8 mouse cellular contexts compared by ENCODE assay signal in genomic region chr13:65242319-65242787, GRCm38 (mm10). TPM values are rescaled to one million over a fixed set of nuclear protein-coding genes. Genes with fewer than 3 reads are reported as not detected.
DNase-seq lines count a peak whose midpoint lies in the region; ATAC-seq and TF ChIP-seq lines count a peak whose summit lies in the region.
"Had no signal": no experiment of that assay in that cellular context is flagged by ENCODE, and none has a peak within 500 bp of the region (broad histone marks: within the 10 kb centered on the region; RNA-seq: fewer than 3 reads in every experiment).

No protein-coding gene starts in this region.

- H3K27ac ChIP-seq in lung, embryonic 15.5 days: no peak overlapping the region
- no peak overlapping the region for H3K27ac ChIP-seq in embryonic facial prominence, embryonic 15.5 days (replicated peaks)
- H3K27ac ChIP-seq in hindbrain, postnatal 0 days: no peak overlapping the region
- no peak overlapping the region for H3K27ac ChIP-seq in midbrain, postnatal 0 days (ENCODE audit: low read depth, low read length)

- DNase-seq in lung, adult 18-20 months: no peak
- no peak for DNase-seq in hindbrain, postnatal 0 days (ENCODE audit: low spot score)
- no peak for DNase-seq in midbrain, postnatal 0 days (ENCODE audit: low spot score)
- no peak for DNase-seq in urinary bladder, postnatal 4 days (ENCODE audit: low spot score in 2 of 2)
- DNase-seq in left cerebral cortex, adult 18-20 months (ENCODE audit: low spot score in 2 of 2): no peak

- WGBS in lung, embryonic 15.5 days: 28% methylated on average over 27 of the region's 27 CpGs
- 41% methylated on average over 27 of the region's 27 CpGs for WGBS in embryonic facial prominence, embryonic 15.5 days
- WGBS in hindbrain, postnatal 0 days: 47% methylated on average over 27 of the region's 27 CpGs
- 49% methylated on average over 27 of the region's 27 CpGs for WGBS in midbrain, postnatal 0 days

- H3K9me3 ChIP-seq in lung, embryonic 15.5 days: peaks cover 5% of the 10 kb centered on the region; the same call in 1 of the 2 replicates
- H3K9me3 ChIP-seq in embryonic facial prominence, embryonic 15.5 days (replicated peaks): peaks cover 9% of the 10 kb centered on the region
- no peaks in the 10 kb centered on the region; the same call in 1 of the 2 replicates for H3K9me3 ChIP-seq in hindbrain, postnatal 0 days (ENCODE audit: low read length)
- peaks cover 5% of the 10 kb centered on the region; the same call in 1 of the 2 replicates for H3K9me3 ChIP-seq in midbrain, postnatal 0 days (ENCODE audit: low read length)

- H3K4me2 ChIP-seq in lung, embryonic 15.5 days: peak overlapping the region; percentile 92
- peak overlapping the region; percentile 99 for H3K4me2 ChIP-seq in embryonic facial prominence, embryonic 15.5 days (replicated peaks)
- peak overlapping the region; percentile 89 for H3K4me2 ChIP-seq in hindbrain, postnatal 0 days (ENCODE audit: low read depth, low read length)
- peak overlapping the region; percentile 98 for H3K4me2 ChIP-seq in midbrain, postnatal 0 days (ENCODE audit: low read depth, low read length, poor library complexity, severe bottlenecking)

- no peaks in the 10 kb centered on the region for H3K27me3 ChIP-seq in lung, embryonic 15.5 days
- no peaks in the 10 kb centered on the region for H3K27me3 ChIP-seq in embryonic facial prominence, embryonic 15.5 days
- H3K27me3 ChIP-seq in hindbrain, postnatal 0 days (ENCODE audit: insufficient read depth, low read length): no peaks in the 10 kb centered on the region
- no peaks in the 10 kb centered on the region for H3K27me3 ChIP-seq in midbrain, postnatal 0 days (ENCODE audit: insufficient read depth, low read length)

- TF ChIP-seq CTCF in hindbrain, postnatal 0 days (IDR thresholded peaks at IDR 0.05; ENCODE audit: low read depth): no peak
- no peak for TF ChIP-seq CTCF in midbrain, postnatal 0 days (IDR thresholded peaks at IDR 0.05)

- peak overlapping the region; percentile 89 for H3K4me3 ChIP-seq in lung, embryonic 15.5 days
- peak overlapping the region; percentile 84 for H3K4me3 ChIP-seq in embryonic facial prominence, embryonic 15.5 days (replicated peaks)
- H3K4me3 ChIP-seq in hindbrain, postnatal 0 days (ENCODE audit: low read length): peak overlapping the region; percentile 80
- H3K4me3 ChIP-seq in midbrain, postnatal 0 days (ENCODE audit: low read depth, low read length): peak overlapping the region; percentile 72

- no peak for ATAC-seq in lung, embryonic 15.5 days (ENCODE audit: borderline replicate concordance, extremely low read depth, low FRiP score, low TSS enrichment)
- no peak for ATAC-seq in embryonic facial prominence, embryonic 15.5 days (ENCODE audit: insufficient number of reproducible peaks, low FRiP score, low TSS enrichment, low read depth)
- no peak for ATAC-seq in hindbrain, postnatal 0 days
- ATAC-seq in midbrain, postnatal 0 days (ENCODE audit: low FRiP score): no peak

- peaks cover 13% of the 10 kb centered on the region for H3K4me1 ChIP-seq in lung, embryonic 15.5 days
- peaks cover 13% of the 10 kb centered on the region for H3K4me1 ChIP-seq in embryonic facial prominence, embryonic 15.5 days
- 0 out of 2 replicates have a peak, but pooled peaks cover 7% of the 10 kb centered on the region for H3K4me1 ChIP-seq in hindbrain, postnatal 0 days (ENCODE audit: insufficient read depth, low read length)
- peaks cover 8% of the 10 kb centered on the region; the same call in 1 of the 2 replicates for H3K4me1 ChIP-seq in midbrain, postnatal 0 days (ENCODE audit: insufficient read depth, low read length)

- peaks cover 11% of the 10 kb centered on the region; the same call in 1 of the 2 replicates for H3K36me3 ChIP-seq in lung, embryonic 15.5 days
- peaks cover 14% of the 10 kb centered on the region; the same call in 1 of the 2 replicates for H3K36me3 ChIP-seq in embryonic facial prominence, embryonic 15.5 days
- H3K36me3 ChIP-seq in hindbrain, postnatal 0 days (ENCODE audit: insufficient read depth, low read length): no peaks in the 10 kb centered on the region
- no peaks in the 10 kb centered on the region for H3K36me3 ChIP-seq in midbrain, postnatal 0 days (ENCODE audit: insufficient read depth, low read length)

- H3K9ac ChIP-seq in lung, embryonic 15.5 days: no peak overlapping the region
- no peak overlapping the region; the same call in 1 of the 2 replicates for H3K9ac ChIP-seq in embryonic facial prominence, embryonic 15.5 days
- peak overlapping the region; percentile 65; the same call in 1 of the 2 replicates for H3K9ac ChIP-seq in hindbrain, postnatal 0 days (replicated peaks; ENCODE audit: low read length)
- H3K9ac ChIP-seq in midbrain, postnatal 0 days (replicated peaks; ENCODE audit: low read length, poor library complexity, severe bottlenecking): peak overlapping the region; percentile 73; the same call in 1 of the 2 replicates

RNA-seq across cellular contexts. Expression of gene Gm10775, which starts 17.0 kb away (rescaled TPM):
- not detected in 2 replicates for polyA plus RNA-seq in lung, embryonic 15.5 days (2015; fragmentation: Nextera tagmentation; extraction: Ambion mirVana)
- polyA plus RNA-seq in embryonic facial prominence, embryonic 15.5 days (2015; fragmentation: Nextera tagmentation; extraction: Ambion mirVana): not detected in 2 replicates
- not detected in 2 replicates for total RNA-seq in hindbrain, postnatal 0 days (2014; rRNA removed)
- polyA plus RNA-seq in hindbrain, postnatal 0 days (2015; fragmentation: Nextera tagmentation; extraction: Ambion mirVana): 1.1 and 2.0 TPM in 2 replicates
- 0.27 TPM in 1 of 2 replicates, not detected in the other for total RNA-seq in midbrain, postnatal 0 days (2014; rRNA removed)
- polyA plus RNA-seq in midbrain, postnatal 0 days (2015; fragmentation: Nextera tagmentation; extraction: Ambion mirVana): 1.9 and 2.0 TPM in 2 replicates
- under 1 TPM; 0.28 to 0.42 TPM for total RNA-seq in left cerebral cortex, adult 18-20 months (2021)
- total RNA-seq: common myeloid progenitor, adult 5-6 weeks had no signal

RNA-seq across cellular contexts. Expression of gene Zfp369, which starts 36.3 kb away (rescaled TPM):
- polyA plus RNA-seq in lung, embryonic 15.5 days (2015; fragmentation: Nextera tagmentation; extraction: Ambion mirVana): 10.1 and 10.4 TPM in 2 replicates
- 11.8 and 12.7 TPM in 2 replicates for polyA plus RNA-seq in embryonic facial prominence, embryonic 15.5 days (2015; fragmentation: Nextera tagmentation; extraction: Ambion mirVana)
- 46.1 and 57.1 TPM in 2 replicates for total RNA-seq in hindbrain, postnatal 0 days (2014; rRNA removed)
- 9.1 and 9.3 TPM in 2 replicates for polyA plus RNA-seq in hindbrain, postnatal 0 days (2015; fragmentation: Nextera tagmentation; extraction: Ambion mirVana)
- total RNA-seq in midbrain, postnatal 0 days (2014; rRNA removed): 49.2 and 66.7 TPM in 2 replicates
- polyA plus RNA-seq in midbrain, postnatal 0 days (2015; fragmentation: Nextera tagmentation; extraction: Ambion mirVana): 8.5 and 10.7 TPM in 2 replicates
- 10 to 100 TPM; 59.7 to 67.9 TPM for total RNA-seq in left cerebral cortex, adult 18-20 months (2021)

RNA-seq across cellular contexts. Expression of gene Nlrp4f, which starts 36.6 kb away (rescaled TPM):
- polyA plus RNA-seq in lung, embryonic 15.5 days (2015; fragmentation: Nextera tagmentation; extraction: Ambion mirVana): not detected in 2 replicates
- not detected in 2 replicates for polyA plus RNA-seq in embryonic facial prominence, embryonic 15.5 days (2015; fragmentation: Nextera tagmentation; extraction: Ambion mirVana)
- not detected in 2 replicates for total RNA-seq in hindbrain, postnatal 0 days (2014; rRNA removed)
- polyA plus RNA-seq in hindbrain, postnatal 0 days (2015; fragmentation: Nextera tagmentation; extraction: Ambion mirVana): 0.15 and 0.40 TPM in 2 replicates
- not detected in 2 replicates for total RNA-seq in midbrain, postnatal 0 days (2014; rRNA removed)
- polyA plus RNA-seq in midbrain, postnatal 0 days (2015; fragmentation: Nextera tagmentation; extraction: Ambion mirVana): 0.11 TPM in 1 of 2 replicates, not detected in the other
- total RNA-seq in left cerebral cortex, adult 18-20 months (2021): not detected
- total RNA-seq: common myeloid progenitor, adult 5-6 weeks had no signal

Comparison
In these comparisons a context has a peak if more than half of its experiments do, and no peak if none do; other contexts are left out.
1. H3K9ac ChIP-seq: peak in hindbrain, postnatal 0 days (single experiment) and midbrain, postnatal 0 days (single experiment); none in lung, embryonic 15.5 days (single experiment) and embryonic facial prominence, embryonic 15.5 days (single experiment).
2. Peak in every context shown above with its lines, with median percentiles within 50 percentile points of each other: H3K4me2 ChIP-seq and H3K4me3 ChIP-seq.